Mouse (Mus musculus) kidney, adult 2 months (tissue): Measurements from ENCODE around the gene Evi2.

ENCODE experiments used
- CTCF ChIP-seq: fragments of 200-500 bp; conservative IDR thresholded peaks from 2 replicates; pipeline ENCODE4 v1.5.1; 2011; ENCODE audit warnings: low read depth, mild to moderate bottlenecking, control low read depth, low read length, moderate library complexity, mixed read lengths; ENCODE audit not compliant: insufficient read depth, insufficient read length
- POLR2A ChIP-seq: fragments of 200-500 bp; IDR thresholded peaks from one replicate; pipeline ENCODE4 v1.6.1; 2011; ENCODE audit warnings: low read depth, low read length, control low read depth

GRCm38 (mm10) chr11:79533311-79533710 lies 2.9 kb upstream of the Evi2 start:
- TF ChIP-seq POLR2A (no peak), CTCF (no peak)
